Mouse (Mus musculus) induced T-regulatory cell, adult 2 months (primary cell): ENCODE data around the gene Gm17606.
"Not testable (repeated sequence)": the region's sequence is repeated elsewhere in the genome, so short reads cannot be mapped to it uniquely, and the experiment has no call there.

Experiments
- DNase-seq: peaks from one replicate; pipeline ENCODE4 v3.0.0-alpha.2; 2012; ENCODE audit warnings: low read depth

The Gm17606 gene

DNA sequence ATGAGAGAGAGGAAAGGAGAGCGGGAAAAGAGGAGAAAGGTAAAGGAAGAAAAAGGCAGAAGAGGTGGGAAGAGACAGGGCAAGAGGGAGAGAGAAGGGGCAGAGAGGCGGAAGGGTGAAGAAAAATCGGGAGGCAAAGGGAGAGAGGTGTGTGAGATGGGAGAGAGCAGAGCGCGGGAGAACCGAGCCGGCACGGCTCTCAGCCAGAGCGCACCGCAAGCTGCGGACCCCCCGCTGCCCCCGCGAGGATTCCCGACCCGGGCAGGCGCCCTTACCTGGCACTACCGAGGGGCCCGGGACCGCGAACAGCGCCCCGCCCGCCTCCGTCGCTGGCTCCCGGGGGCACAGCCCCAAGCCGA lies at the start of gene Gm17606:
Gene Gm17606, plus strand, starts transcription at position 7 of the 359 bp plus-strand sequence.
- no peak for DNase-seq

- no peak for DNase-seq
Measured at GRCm38 (mm10) chr14:54591056-54591455, 49.7 kb upstream of the Gm17606 start.

DNA sequence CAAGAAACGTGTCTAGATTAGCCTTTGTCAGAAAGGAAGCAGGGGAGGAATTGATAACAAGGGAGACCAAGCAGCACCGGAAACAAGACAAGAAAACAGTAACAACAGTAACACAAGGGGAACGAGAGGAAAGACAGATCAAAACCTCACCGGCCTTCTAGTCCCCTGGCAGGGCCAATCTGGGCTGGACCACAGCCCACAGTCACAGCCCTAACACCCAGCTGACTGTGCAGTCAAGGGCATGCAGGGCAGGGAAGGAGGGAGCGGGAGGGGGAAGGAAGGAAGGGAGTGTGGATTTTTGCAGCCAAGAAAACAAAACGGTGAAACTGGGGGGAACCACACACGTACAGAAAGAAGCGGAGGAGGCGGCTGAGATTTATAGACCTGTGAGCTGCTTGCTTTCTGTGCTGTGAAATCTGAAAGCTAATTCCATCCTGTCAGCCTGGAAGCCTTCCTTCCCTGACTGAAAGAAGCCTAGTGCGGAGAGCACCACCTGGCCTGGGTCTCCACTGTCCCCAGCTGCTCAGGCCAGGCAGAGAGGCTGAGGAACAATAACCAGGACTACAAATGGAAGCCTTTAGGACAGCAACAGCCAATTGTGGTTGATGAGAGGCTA lies 48.3 kb upstream of the Gm17606 start:
- DNase-seq = peak; percentile 40

- no peak for DNase-seq
Measured at GRCm38 (mm10) chr14:54594055-54594454, 46.7 kb upstream of the Gm17606 start.

- no peak for DNase-seq
Measured at GRCm38 (mm10) chr14:54594631-54595414, 45.9 kb upstream of the Gm17606 start.

GRCm38 (mm10) chr14:54597084-54597483 lies 43.7 kb upstream of the Gm17606 start:
- DNase-seq = peak; percentile 69

DNA sequence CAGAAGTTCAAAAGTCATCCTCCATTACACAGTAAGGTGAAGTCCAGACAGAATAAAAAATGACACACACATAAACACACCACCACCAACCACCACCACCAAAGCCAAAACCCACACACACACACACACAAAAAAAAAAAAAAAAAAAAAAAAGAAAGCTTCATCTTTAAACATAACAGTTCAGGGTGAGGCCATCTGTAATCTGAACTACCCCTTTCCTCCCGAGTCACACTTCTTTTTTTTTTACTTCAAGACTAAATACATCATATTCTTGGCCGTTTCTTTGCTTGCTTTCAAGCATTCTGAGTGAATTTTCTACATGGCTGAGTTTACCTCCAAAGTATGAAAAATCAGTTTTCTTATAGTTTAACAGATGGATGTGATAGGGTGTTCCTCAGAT lies 39.2 kb upstream of the Gm17606 start:
- no peak for DNase-seq

DNA sequence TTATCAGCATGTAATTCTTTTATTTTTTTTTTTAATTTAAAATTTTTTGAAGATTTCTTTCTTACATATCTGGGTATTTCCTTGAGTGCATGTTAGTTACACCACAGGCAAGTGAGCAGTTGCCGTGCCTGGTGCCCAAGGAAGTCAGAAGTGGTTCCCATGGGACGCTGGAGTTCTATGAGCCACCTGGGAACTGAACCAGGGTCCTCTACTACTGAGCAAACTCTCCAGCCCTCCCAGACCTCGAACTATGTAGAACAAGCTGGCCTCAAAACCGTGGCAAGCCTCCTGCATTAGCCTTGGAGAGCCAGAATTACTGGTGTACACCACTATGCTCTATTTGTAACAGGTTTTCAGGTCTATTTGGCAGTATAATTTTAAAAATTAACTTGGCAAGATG lies 38.1 kb upstream of the Gm17606 start:
- no peak for DNase-seq

DNA sequence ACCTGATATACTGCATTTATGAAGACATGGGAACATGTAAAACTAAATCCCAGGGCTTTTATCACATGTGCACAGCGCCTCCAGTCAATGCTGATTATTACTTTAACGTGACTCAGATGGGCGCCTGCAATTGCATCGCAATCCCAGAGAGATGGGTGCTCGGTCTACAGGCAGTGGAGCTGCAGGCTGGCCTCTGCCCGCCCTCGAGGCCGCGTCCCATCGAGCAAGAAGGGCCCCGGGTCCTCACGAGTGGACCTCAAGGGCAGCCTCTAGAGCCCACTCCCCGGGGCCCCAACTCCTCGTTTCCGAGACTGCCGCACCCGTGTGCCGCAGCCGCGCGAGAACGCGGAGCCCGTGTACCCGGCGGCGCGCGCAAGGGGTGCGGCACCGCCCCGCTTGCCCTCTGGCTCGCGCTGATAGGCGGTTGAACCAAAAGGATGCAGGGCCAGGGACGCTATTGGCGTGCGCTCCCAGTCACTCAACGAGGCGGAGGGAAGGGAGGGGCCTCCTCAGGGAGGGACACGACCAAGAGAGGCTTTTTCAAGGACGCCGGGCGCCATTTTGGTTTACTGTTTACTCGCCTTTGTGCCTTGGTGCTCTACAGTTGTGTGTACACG lies 37.6 kb upstream of the Gm17606 start:
- DNase-seq = peak; percentile 97

DNA sequence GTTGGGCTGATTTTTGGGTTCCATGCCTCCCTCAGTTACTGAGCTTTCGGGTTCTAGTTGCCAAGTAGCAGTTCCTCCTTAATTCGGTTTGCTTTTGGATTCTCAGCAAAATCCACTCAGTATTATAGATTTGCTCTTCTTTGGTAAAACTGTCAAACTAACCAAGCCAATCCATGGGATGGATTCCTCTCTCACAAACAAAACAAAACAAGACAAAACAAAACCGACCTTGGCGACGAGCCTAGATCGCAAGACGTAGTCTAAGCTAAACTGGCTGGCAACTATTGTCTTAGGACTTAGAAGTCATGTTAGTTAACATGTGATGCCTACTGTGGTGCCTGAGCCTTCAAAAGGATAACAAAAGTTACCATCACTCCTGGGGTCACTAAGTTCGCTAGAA lies 37.1 kb upstream of the Gm17606 start:
- no peak for DNase-seq

DNA sequence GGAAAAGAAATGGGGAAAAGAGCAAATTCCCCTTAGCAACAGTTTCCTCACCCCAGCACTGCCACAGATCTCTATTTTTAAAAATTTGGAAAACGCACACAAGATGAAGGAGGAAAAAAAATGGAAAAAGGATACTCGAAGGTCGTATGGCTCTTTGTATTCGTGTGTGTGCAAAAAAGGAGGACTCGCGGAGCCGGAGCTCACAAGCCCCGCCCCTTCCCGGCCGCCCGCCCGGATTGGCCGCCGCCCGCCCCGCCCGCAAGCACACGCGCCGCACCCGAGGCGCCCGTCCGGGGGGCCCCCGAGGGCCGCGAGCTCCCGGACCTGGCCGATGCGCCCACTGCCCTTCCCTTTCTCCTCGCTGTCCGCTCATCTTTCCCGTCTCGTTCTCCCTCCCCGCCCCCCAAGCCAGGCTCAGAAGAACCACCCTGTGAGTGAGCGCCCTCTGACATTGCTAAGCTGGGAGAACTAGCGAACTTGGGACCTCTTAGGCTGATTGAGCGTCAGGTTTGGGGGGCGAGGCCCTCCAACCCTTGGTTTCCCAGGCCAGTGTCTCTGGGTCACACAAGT lies 34.9 kb upstream of the Gm17606 start, which contains the start of gene 4931414P19Rik:
Gene 4931414P19Rik, minus strand, starts transcription at position 242 of the 570 bp plus-strand sequence.
- DNase-seq = peak; percentile 85

- DNase-seq = peak; percentile 15
Measured at GRCm38 (mm10) chr14:54607226-54607625, 33.5 kb upstream of the Gm17606 start.

DNA sequence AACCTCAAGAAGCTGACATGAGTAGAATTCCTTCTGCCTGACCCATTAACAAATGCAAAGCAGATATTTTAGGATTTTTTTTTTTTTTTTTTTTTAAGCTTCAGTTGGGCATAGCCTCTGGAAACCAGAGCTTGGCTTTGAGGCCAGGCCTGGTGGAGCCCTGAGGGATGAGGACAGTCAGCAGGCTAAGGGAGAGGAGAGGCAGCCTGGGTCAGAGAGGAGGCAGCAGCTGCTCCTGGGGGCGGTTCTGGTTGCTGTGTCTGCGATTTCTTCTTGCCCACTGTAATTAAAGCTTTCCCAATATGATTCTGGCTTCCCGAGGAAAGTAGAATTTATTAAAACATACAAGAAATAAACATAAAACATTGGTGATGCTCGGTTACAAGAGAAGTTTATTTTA lies 31.5 kb upstream of the Gm17606 start:
- DNase-seq = no peak

- DNase-seq = peak; percentile 69
Measured at GRCm38 (mm10) chr14:54609962-54610361, 30.8 kb upstream of the Gm17606 start.

DNA sequence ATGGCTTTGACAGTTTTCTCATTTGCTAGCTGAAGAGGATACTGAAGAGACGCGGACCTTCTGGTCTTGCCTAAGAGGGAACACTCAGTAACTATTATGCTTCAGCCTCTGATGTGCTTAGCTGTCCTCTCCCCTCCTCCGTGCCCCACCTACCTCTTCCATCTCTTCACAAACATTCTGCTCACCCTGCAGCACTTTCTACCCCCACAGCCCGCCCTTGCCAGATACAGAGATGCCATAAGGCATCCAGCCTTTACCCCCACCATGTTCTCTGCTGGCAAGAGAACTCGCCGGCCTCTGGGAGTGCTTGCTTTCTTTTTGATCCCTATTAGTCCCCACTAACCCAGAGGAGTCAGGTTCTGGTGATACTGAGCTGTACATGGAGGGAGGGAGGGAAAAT lies 30.1 kb upstream of the Gm17606 start:
- DNase-seq = no peak

DNA sequence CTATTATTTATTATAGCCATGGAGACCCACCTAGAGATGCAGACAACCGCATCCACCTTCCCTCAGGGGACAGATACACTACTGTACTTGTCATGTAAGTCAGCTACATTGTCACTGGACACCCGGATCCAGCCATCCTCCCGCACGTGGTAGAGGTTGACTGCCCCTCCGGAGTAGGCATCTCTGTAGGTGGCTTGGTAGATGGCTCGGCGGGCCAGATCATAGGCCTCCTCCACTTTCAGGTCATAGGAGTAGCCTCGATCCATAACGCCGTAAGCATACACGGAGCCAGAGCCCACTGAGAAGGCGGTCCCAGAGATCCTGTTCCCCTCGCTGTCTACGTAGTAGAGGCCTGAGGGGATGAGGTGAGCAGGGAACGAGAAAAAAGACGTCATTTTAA lies 26.6 kb upstream of the Gm17606 start:
- not testable (repeated sequence) for DNase-seq

GRCm38 (mm10) chr14:54616226-54616825 lies 24.4 kb upstream of the Gm17606 start:
- DNase-seq = no peak

- peak; percentile 78 for DNase-seq
Measured at GRCm38 (mm10) chr14:54617152-54617896, 23.4 kb upstream of the Gm17606 start.

- DNase-seq = peak; percentile 96
Measured at GRCm38 (mm10) chr14:54617897-54618365, 22.8 kb upstream of the Gm17606 start, which contains the start of gene Psmb5. TSS of gene Psmb5 (minus strand) at chr14:54618022.

GRCm38 (mm10) chr14:54621133-54621532 lies 19.6 kb upstream of the Gm17606 start, which contains the start of gene Psmb11:
TSS of gene Psmb11 (plus strand) at chr14:54621433.
- DNase-seq = no peak

- no peak for DNase-seq
Measured at GRCm38 (mm10) chr14:54623334-54623733, 17.4 kb upstream of the Gm17606 start.
